Mouse (Mus musculus) erythroblast, embryonic 14.5 days (primary cell): ENCODE measurements around the gene Als2.

Experiments
- GATA1 ChIP-seq: IDR thresholded peaks from 2 replicates; pipeline ENCODE4 v1.6.1; 2012; ENCODE audit warnings: low read length, inconsistent platforms, mixed read lengths
- TAL1 ChIP-seq: IDR thresholded peaks from 3 replicates; pipeline ENCODE4 v1.6.1; 2012; ENCODE audit warnings: low read length, inconsistent platforms, mixed read lengths

- no peak for TF ChIP-seq GATA1
- TF ChIP-seq TAL1 = no peak
Observed at GRCm38 (mm10) chr1:59212076-59212779, 24.8 kb downstream of the Als2 start.
